Mouse (Mus musculus): ENCODE measurements around the gene Sptlc2. TPM values are rescaled to one million over a fixed set of nuclear protein-coding genes. Genes with fewer than 3 reads are reported as not detected.

The Sptlc2 gene
- 76.7 and 76.9 TPM in 2 replicates for polyA plus RNA-seq (2016; fragmentation: Nextera tagmentation; extraction: Ambion mirVana)

- peak within 1 kb of the TSS; percentile 96 for H3K4me3 ChIP-seq
- under 1% methylated on average over 45 of the region's 45 CpGs for WGBS
- no peaks in the 10 kb centered on the region for H3K9me3 ChIP-seq
- peaks cover 14% of the 10 kb centered on the region for H3K4me1 ChIP-seq
- no peaks in the 10 kb centered on the region for H3K27me3 ChIP-seq (ENCODE audit: insufficient read depth, poor library complexity, severe bottlenecking)
- peak; percentile 100 for DNase-seq (ENCODE audit: low spot score)
- no peaks in the 10 kb centered on the region for H3K36me3 ChIP-seq
- H3K27ac ChIP-seq: peak within 1 kb of the TSS; percentile 93
Observed at GRCm38 (mm10) chr12:87388122-87388774, at the start of gene Sptlc2. TSS of gene Sptlc2 (minus strand) at chr12:87388355.

DNA sequence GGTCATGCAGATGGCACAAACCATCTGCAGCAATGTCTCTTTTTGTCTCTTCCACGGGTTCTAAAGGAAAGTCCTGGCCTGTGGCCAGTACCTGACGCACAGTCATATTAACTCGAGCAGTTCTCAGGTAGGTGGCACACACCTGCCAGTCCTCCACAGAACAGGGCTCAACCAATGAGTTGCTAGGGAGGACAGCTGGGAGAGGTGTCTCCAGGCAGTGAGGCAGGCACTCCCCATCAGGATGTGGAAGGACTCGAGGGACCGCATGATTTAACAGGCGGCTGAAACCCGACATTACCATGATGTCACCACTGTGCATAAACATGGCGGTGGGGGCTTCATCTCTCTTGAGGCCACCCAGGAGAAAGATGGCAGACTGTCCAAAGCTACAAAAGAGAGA is 40.7 kb upstream of the Sptlc2 start:
- no peak for DNase-seq (ENCODE audit: low spot score)
- Histone ChIP-seq H3K27me3 (ENCODE audit: insufficient read depth, poor library complexity, severe bottlenecking) (no peaks in the 10 kb centered on the region), H3K4me1 (no peaks in the 10 kb centered on the region), H3K27ac (no peak overlapping the region), H3K9me3 (no peaks in the 10 kb centered on the region), H3K36me3 (peaks cover 95% of the 10 kb centered on the region), H3K4me3 (no peak overlapping the region)
- WGBS: 84% methylated on average over 8 of the region's 8 CpGs

GRCm38 (mm10) chr12:87428295-87428694 is 40.1 kb upstream of the Sptlc2 start:
- Histone ChIP-seq H3K4me1 (no peaks in the 10 kb centered on the region), H3K27me3 (ENCODE audit: insufficient read depth, poor library complexity, severe bottlenecking) (no peaks in the 10 kb centered on the region), H3K9me3 (no peaks in the 10 kb centered on the region), H3K36me3 (peaks cover 94% of the 10 kb centered on the region), H3K27ac (no peak overlapping the region), H3K4me3 (no peak overlapping the region)
- no peak for DNase-seq (ENCODE audit: low spot score)
- 91% methylated on average over 2 of the region's 2 CpGs for WGBS

DNA sequence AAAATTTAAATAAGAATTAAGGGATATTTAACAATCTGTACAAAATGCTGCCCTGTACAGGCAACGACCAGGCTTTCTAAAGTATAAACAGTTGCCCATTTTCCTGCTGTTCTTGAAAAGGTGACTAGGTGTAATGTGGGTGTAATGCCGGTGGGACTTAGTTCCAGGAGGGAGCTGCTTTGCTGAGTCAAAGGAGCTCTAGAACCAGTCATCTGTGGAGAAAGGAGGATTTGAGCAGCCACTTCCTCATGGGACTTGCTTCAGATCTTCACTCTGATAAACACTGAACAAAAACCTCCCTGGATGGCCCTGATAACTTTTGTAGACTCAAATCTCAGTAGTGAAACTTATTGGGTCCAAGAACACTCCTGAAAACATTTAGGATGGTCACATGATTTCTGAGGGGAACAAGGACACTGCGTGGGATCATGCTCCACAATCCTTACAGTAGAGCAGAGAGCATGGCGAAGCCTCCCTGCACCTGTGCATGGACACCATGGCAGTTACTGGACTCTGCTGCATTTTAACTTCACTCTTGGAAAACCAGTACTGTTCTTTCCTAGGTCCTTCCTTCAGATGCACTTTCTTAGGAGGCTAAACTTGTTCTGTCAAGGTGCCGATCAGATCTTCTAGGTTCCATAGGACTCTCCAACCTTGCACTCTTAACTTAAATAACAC is 38.3 kb upstream of the Sptlc2 start:
- WGBS: 92% methylated on average over 5 of the region's 5 CpGs
- no peaks in the 10 kb centered on the region for H3K9me3 ChIP-seq
- no peak overlapping the region for H3K4me3 ChIP-seq
- no peaks in the 10 kb centered on the region for H3K27me3 ChIP-seq (ENCODE audit: insufficient read depth, poor library complexity, severe bottlenecking)
- no peak overlapping the region for H3K27ac ChIP-seq
- no peak for DNase-seq (ENCODE audit: low spot score)
- H3K36me3 ChIP-seq: peaks cover 85% of the 10 kb centered on the region
- H3K4me1 ChIP-seq: no peaks in the 10 kb centered on the region

DNA sequence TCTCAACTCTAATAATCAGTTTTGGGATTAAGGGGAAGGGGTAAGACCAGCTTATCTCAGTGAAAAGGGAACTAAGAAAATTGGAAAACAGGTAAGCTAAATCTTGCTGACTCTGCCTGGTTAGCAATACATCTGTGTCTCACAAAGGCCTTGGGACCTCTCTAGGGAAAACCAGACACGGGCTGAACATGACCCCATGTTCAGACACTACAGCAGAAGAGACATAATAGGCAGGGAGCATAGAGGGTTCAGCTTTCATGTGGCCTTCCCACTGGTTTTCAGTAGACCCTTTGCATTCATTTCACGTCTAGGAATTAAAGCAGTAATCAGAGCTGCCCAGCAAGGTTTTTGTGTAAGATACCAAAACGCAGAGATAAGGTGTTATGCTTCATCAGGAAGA is 36.4 kb upstream of the Sptlc2 start:
- 39% methylated on average over 3 of the region's 3 CpGs for whole genome bisulfite sequencing

GRCm38 (mm10) chr12:87423700-87424099 is 35.5 kb upstream of the Sptlc2 start:
- no peak overlapping the region for H3K27ac ChIP-seq
- 26% methylated on average over 1 of the region's 1 CpGs for WGBS
- H3K36me3 ChIP-seq: peaks cover 57% of the 10 kb centered on the region
- no peak overlapping the region for H3K4me3 ChIP-seq
- peaks cover 7% of the 10 kb centered on the region; the same call in 1 of the 2 replicates for H3K4me1 ChIP-seq
- no peaks in the 10 kb centered on the region for H3K27me3 ChIP-seq (ENCODE audit: insufficient read depth, poor library complexity, severe bottlenecking)
- DNase-seq (ENCODE audit: low spot score): no peak
- no peaks in the 10 kb centered on the region for H3K9me3 ChIP-seq

More for the DNA sequence above, 36.4 kb upstream of the Sptlc2 start:
- Histone ChIP-seq H3K27ac (no peak overlapping the region), H3K27me3 (ENCODE audit: insufficient read depth, poor library complexity, severe bottlenecking) (no peaks in the 10 kb centered on the region), H3K4me1 (peaks cover 5% of the 10 kb centered on the region; the same call in 1 of the 2 replicates), H3K4me3 (no peak overlapping the region), H3K36me3 (peaks cover 65% of the 10 kb centered on the region), H3K9me3 (no peaks in the 10 kb centered on the region)
- no peak for DNase-seq (ENCODE audit: low spot score)

DNA sequence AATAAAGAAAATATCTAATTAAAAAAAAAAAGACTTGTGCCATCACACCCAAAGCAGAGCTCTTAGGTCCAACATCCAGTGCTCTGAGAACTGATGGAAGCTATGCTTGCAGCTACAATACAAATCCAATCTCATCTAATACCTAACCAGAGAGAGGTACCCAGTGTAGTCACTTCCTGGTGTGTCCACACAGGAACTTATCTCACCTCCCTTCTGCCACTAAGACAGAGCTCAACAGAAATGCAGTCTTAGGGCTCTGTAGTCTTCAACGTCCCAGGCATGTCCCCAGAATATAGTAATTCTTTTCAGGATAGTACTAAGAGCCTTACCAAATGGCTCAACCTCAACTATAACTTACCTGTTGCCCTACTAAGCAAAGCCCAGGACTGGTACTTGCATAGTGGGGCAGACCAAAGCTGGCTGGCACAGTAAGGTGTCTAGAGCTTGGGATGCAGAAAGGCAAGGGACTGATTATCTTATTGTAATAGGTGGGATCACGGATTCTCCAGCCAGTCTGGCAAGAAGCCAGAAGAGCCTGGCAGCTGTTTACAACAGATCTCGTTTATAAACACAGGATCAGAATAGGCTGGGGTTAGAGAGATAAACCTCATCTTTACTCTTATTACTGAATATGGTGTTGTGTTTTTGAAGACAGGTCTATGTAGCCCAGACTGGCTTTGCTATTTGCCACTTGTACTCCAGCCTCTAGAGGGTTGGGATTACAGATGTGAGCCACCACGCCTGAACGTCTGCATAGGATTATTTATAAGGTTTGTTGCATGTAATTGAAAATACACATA is 33.8 kb upstream of the Sptlc2 start:
- WGBS: 82% methylated on average over 5 of the region's 5 CpGs
- H3K36me3 ChIP-seq: peaks cover 39% of the 10 kb centered on the region
- peaks cover 7% of the 10 kb centered on the region; the same call in 1 of the 2 replicates for H3K4me1 ChIP-seq
- no peak overlapping the region for H3K27ac ChIP-seq
- H3K9me3 ChIP-seq: no peaks in the 10 kb centered on the region
- no peaks in the 10 kb centered on the region for H3K27me3 ChIP-seq (ENCODE audit: insufficient read depth, poor library complexity, severe bottlenecking)
- no peak overlapping the region for H3K4me3 ChIP-seq
- DNase-seq (ENCODE audit: low spot score): no peak

GRCm38 (mm10) chr12:87419974-87420485 is 31.9 kb upstream of the Sptlc2 start:
- Histone ChIP-seq H3K36me3 (peaks cover 21% of the 10 kb centered on the region; the same call in 1 of the 2 replicates), H3K27me3 (ENCODE audit: insufficient read depth, poor library complexity, severe bottlenecking) (no peaks in the 10 kb centered on the region), H3K4me3 (no peak overlapping the region), H3K9me3 (no peaks in the 10 kb centered on the region), H3K27ac (no peak overlapping the region), H3K4me1 (peaks cover 7% of the 10 kb centered on the region; the same call in 1 of the 2 replicates)
- WGBS: 76% methylated on average over 12 of the region's 12 CpGs
- DNase-seq (ENCODE audit: low spot score): no peak

DNA sequence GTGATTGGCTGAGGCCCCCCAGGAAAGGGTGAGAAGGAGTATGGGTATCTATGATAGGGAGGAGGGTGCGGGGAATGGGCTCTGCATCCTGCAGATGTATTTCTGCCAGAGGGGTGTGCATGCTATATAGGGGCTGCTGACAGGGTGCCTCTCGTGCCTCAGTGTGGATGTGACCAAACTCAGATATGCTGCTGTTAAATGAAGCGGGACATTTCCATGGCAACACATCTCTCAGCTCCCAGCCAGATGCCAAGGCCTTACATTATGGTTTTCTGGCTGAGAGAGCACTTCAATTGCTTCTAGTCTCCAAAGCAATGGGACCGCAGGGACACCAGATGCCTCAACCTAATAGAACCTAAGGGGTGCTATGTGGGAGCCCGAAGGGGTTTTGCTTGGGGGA is 30.8 kb upstream of the Sptlc2 start:
- Histone ChIP-seq H3K4me3 (no peak overlapping the region), H3K9me3 (no peaks in the 10 kb centered on the region), H3K27me3 (ENCODE audit: insufficient read depth, poor library complexity, severe bottlenecking) (no peaks in the 10 kb centered on the region), H3K27ac (no peak overlapping the region), H3K36me3 (peaks cover 15% of the 10 kb centered on the region; the same call in 1 of the 2 replicates), H3K4me1 (peaks cover 7% of the 10 kb centered on the region; the same call in 1 of the 2 replicates)
- WGBS: 77% methylated on average over 5 of the region's 5 CpGs
- DNase-seq (ENCODE audit: low spot score): no peak

- Histone ChIP-seq H3K4me3 (no peak overlapping the region), H3K27ac (no peak overlapping the region), H3K27me3 (ENCODE audit: insufficient read depth, poor library complexity, severe bottlenecking) (no peaks in the 10 kb centered on the region), H3K9me3 (no peaks in the 10 kb centered on the region), H3K4me1 (peaks cover 9% of the 10 kb centered on the region; the same call in 1 of the 2 replicates), H3K36me3 (no peaks in the 10 kb centered on the region)
- 26% methylated on average over 7 of the region's 7 CpGs for WGBS
- DNase-seq (ENCODE audit: low spot score): peak; percentile 83
Observed at GRCm38 (mm10) chr12:87416690-87417089, 28.5 kb upstream of the Sptlc2 start.

DNA sequence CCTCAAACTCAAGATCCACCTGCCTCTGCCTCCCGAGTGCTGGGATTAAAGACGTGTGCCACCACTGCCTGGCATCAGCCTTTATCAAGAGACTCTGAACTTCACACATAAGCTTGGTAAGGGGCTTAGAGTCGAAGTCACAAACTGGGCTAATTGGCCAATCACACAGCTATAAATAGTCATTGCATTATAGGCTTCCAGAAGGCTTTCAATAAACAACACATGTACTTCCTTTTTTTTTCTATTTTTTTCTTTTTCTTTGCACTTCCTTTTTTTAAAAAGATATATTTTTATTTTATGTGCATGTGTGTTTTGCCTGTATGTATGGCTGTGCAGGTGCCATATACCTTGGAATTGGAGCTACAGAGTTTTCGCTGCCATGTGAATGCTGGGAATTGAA is 27.2 kb upstream of the Sptlc2 start:
- no peaks in the 10 kb centered on the region for H3K9me3 ChIP-seq
- H3K36me3 ChIP-seq: no peaks in the 10 kb centered on the region
- no peaks in the 10 kb centered on the region for H3K27me3 ChIP-seq (ENCODE audit: insufficient read depth, poor library complexity, severe bottlenecking)
- H3K4me3 ChIP-seq: no peak overlapping the region
- 76% methylated on average over 4 of the region's 4 CpGs for WGBS
- peaks cover 21% of the 10 kb centered on the region for H3K4me1 ChIP-seq
- no peak for DNase-seq (ENCODE audit: low spot score)
- H3K27ac ChIP-seq: no peak overlapping the region

- Histone ChIP-seq H3K27me3 (ENCODE audit: insufficient read depth, poor library complexity, severe bottlenecking) (no peaks in the 10 kb centered on the region), H3K9me3 (no peaks in the 10 kb centered on the region), H3K27ac (no peak overlapping the region), H3K4me3 (no peak overlapping the region), H3K4me1 (peaks cover 14% of the 10 kb centered on the region), H3K36me3 (no peaks in the 10 kb centered on the region)
- 18% methylated on average over 4 of the region's 4 CpGs for WGBS
- no peak for DNase-seq (ENCODE audit: low spot score)
Observed at GRCm38 (mm10) chr12:87413179-87413790, 25.1 kb upstream of the Sptlc2 start.
